Mouse (Mus musculus): ENCODE measurements around the gene Slbp.

GRCm38 (mm10) chr5:33692393-33692792 lies 40.0 kb upstream of the Slbp start:
- TF ChIP-seq POLR2A (IDR thresholded peaks at IDR 0.05; ENCODE audit: low read depth, low read length), result no peak
- TF ChIP-seq CTCF (IDR thresholded peaks at IDR 0.05; ENCODE audit: extremely low read depth, insufficient read length, insufficient replicate concordance, low read depth, low read length), result no peak

Data from small intestine, adult 2 months (tissue).